Mouse (Mus musculus): ENCODE results near the gene Lrrc55.

GRCm38 (mm10) chr2:85144908-85145307, 52.1 kb downstream of the Lrrc55 start:
- no peak for TF ChIP-seq GATA1 (IDR thresholded peaks at IDR 0.05; ENCODE audit: borderline replicate concordance, low read length)
- TF ChIP-seq FLI1 (IDR thresholded peaks at IDR 0.05; ENCODE audit: low read length): no peak
